Mouse (Mus musculus): Measurements from ENCODE around the gene Myh1. TPM values are rescaled to one million over a fixed set of nuclear protein-coding genes. Genes with fewer than 3 reads are reported as not detected.

Gene Myh1
- polyA plus RNA-seq, 1 experiment from 2014 or later: 0.49 TPM

- H3K4me2 ChIP-seq (replicated peaks): no peak overlapping the region
- no peak overlapping the region for H3K27ac ChIP-seq
- 85% methylated on average over 9 of the region's 9 CpGs for WGBS
- no peak overlapping the region for H3K9ac ChIP-seq
- no peak for ATAC-seq (ENCODE audit: insufficient number of reproducible peaks, insufficient read depth, low FRiP score, low TSS enrichment)
- H3K4me1 ChIP-seq: no peaks in the 10 kb centered on the region
- H3K9me3 ChIP-seq: no peaks in the 10 kb centered on the region
- H3K4me3 ChIP-seq: no peak overlapping the region
- H3K27me3 ChIP-seq: no peaks in the 10 kb centered on the region
- no peaks in the 10 kb centered on the region for H3K36me3 ChIP-seq
Observed at GRCm38 (mm10) chr11:67236799-67237198, 36.9 kb downstream of the Myh1 start.

- Histone ChIP-seq H3K4me3 (no peak within 1 kb of the TSS), H3K9ac (no peak within 1 kb of the TSS), H3K27ac (no peak within 1 kb of the TSS), H3K9me3 (no peaks in the 10 kb centered on the region), H3K4me1 (no peaks in the 10 kb centered on the region), H3K36me3 (no peaks in the 10 kb centered on the region), H3K27me3 (no peaks in the 10 kb centered on the region), H3K4me2 (replicated peaks) (no peak within 1 kb of the TSS)
- WGBS: 85% methylated on average over 5 of the region's 5 CpGs
- ATAC-seq (ENCODE audit: insufficient number of reproducible peaks, insufficient read depth, low FRiP score, low TSS enrichment): no peak
Observed at GRCm38 (mm10) chr11:67237481-67238079, 37.7 kb downstream of the Myh1 start, which contains the start of gene Myh4. Myh4 (plus strand) TSS chr11:67238029.

- Histone ChIP-seq H3K9ac (no peak overlapping the region), H3K27me3 (no peaks in the 10 kb centered on the region), H3K4me1 (no peaks in the 10 kb centered on the region), H3K27ac (no peak overlapping the region), H3K9me3 (no peaks in the 10 kb centered on the region), H3K4me3 (no peak overlapping the region), H3K4me2 (replicated peaks) (no peak overlapping the region), H3K36me3 (no peaks in the 10 kb centered on the region)
- ATAC-seq (ENCODE audit: insufficient number of reproducible peaks, insufficient read depth, low FRiP score, low TSS enrichment): no peak
- WGBS: 92% methylated on average over 6 of the region's 6 CpGs
Observed at GRCm38 (mm10) chr11:67241051-67241450, 41.2 kb downstream of the Myh1 start.

GRCm38 (mm10) chr11:67253691-67254090 is 53.8 kb downstream of the Myh1 start:
- no peaks in the 10 kb centered on the region for H3K9me3 ChIP-seq
- H3K4me2 ChIP-seq (replicated peaks): no peak overlapping the region
- H3K4me1 ChIP-seq: no peaks in the 10 kb centered on the region
- no peak for ATAC-seq (ENCODE audit: insufficient number of reproducible peaks, insufficient read depth, low FRiP score, low TSS enrichment)
- 92% methylated on average over 4 of the region's 4 CpGs for WGBS
- H3K36me3 ChIP-seq: no peaks in the 10 kb centered on the region
- no peak overlapping the region for H3K9ac ChIP-seq
- no peak overlapping the region for H3K27ac ChIP-seq
- H3K4me3 ChIP-seq: no peak overlapping the region
- no peaks in the 10 kb centered on the region for H3K27me3 ChIP-seq

- Histone ChIP-seq H3K4me3 (no peak overlapping the region), H3K9ac (no peak overlapping the region), H3K4me2 (replicated peaks) (no peak overlapping the region), H3K9me3 (no peaks in the 10 kb centered on the region), H3K4me1 (no peaks in the 10 kb centered on the region), H3K36me3 (no peaks in the 10 kb centered on the region), H3K27ac (no peak overlapping the region), H3K27me3 (no peaks in the 10 kb centered on the region)
- no peak for ATAC-seq (ENCODE audit: insufficient number of reproducible peaks, insufficient read depth, low FRiP score, low TSS enrichment)
- 69% methylated on average over 7 of the region's 7 CpGs for WGBS
Observed at GRCm38 (mm10) chr11:67257048-67257447, 57.2 kb downstream of the Myh1 start.

- no peak for ATAC-seq (ENCODE audit: insufficient number of reproducible peaks, insufficient read depth, low FRiP score, low TSS enrichment)
- H3K4me3 ChIP-seq: no peak overlapping the region
- WGBS: 81% methylated on average over 6 of the region's 6 CpGs
- H3K9me3 ChIP-seq: no peaks in the 10 kb centered on the region
- no peak overlapping the region for H3K4me2 ChIP-seq (replicated peaks)
- H3K27me3 ChIP-seq: no peaks in the 10 kb centered on the region
- H3K9ac ChIP-seq: no peak overlapping the region
- no peak overlapping the region for H3K27ac ChIP-seq
- no peaks in the 10 kb centered on the region for H3K4me1 ChIP-seq
- no peaks in the 10 kb centered on the region for H3K36me3 ChIP-seq
Observed at GRCm38 (mm10) chr11:67260956-67261355, 61.1 kb downstream of the Myh1 start.

Other genes with a start within 250 kb of the Myh1 start
- not detected in 2 replicates for gene Tmem238l, start 243.4 kb upstream of the Myh1 start, polyA plus RNA-seq (2016; fragmentation: Nextera tagmentation; extraction: Ambion mirVana)
- gene Tmem220, start 174.9 kb upstream of the Myh1 start, polyA plus RNA-seq (2016; fragmentation: Nextera tagmentation; extraction: Ambion mirVana): 1.0 and 1.8 TPM in 2 replicates
- gene Adprm, start 147.5 kb upstream of the Myh1 start, polyA plus RNA-seq (2016; fragmentation: Nextera tagmentation; extraction: Ambion mirVana): 34.8 and 44.2 TPM in 2 replicates
- 20.7 and 23.5 TPM in 2 replicates for gene Sco1, start 147.4 kb upstream of the Myh1 start, polyA plus RNA-seq (2016; fragmentation: Nextera tagmentation; extraction: Ambion mirVana)
- gene Myh3, start 121.8 kb upstream of the Myh1 start, polyA plus RNA-seq (2016; fragmentation: Nextera tagmentation; extraction: Ambion mirVana): 25.2 and 34.6 TPM in 2 replicates
- 0.06 TPM in 1 of 2 replicates, not detected in the other for gene Myh2, start 29.0 kb upstream of the Myh1 start, polyA plus RNA-seq (2016; fragmentation: Nextera tagmentation; extraction: Ambion mirVana)
- gene Myh4, start 38.0 kb downstream of the Myh1 start, polyA plus RNA-seq (2016; fragmentation: Nextera tagmentation; extraction: Ambion mirVana): 0.05 and 0.24 TPM in 2 replicates
- gene Myh8, start 77.1 kb downstream of the Myh1 start, polyA plus RNA-seq (2016; fragmentation: Nextera tagmentation; extraction: Ambion mirVana): 4.4 and 7.4 TPM in 2 replicates
- gene Myh13, start 121.6 kb downstream of the Myh1 start, polyA plus RNA-seq (2016; fragmentation: Nextera tagmentation; extraction: Ambion mirVana): 0.12 TPM in 1 of 2 replicates, not detected in the other

Measured in embryonic facial prominence, embryonic 12.5 days (tissue).